Mouse (Mus musculus): ENCODE results near the gene Cebpb. TPM values are rescaled to one million over a fixed set of nuclear protein-coding genes. Genes with fewer than 3 reads are reported as not detected.

Gene Cebpb
- polyA plus RNA-seq, 1 experiment from 2014 or later: 4.2 TPM

DNA sequence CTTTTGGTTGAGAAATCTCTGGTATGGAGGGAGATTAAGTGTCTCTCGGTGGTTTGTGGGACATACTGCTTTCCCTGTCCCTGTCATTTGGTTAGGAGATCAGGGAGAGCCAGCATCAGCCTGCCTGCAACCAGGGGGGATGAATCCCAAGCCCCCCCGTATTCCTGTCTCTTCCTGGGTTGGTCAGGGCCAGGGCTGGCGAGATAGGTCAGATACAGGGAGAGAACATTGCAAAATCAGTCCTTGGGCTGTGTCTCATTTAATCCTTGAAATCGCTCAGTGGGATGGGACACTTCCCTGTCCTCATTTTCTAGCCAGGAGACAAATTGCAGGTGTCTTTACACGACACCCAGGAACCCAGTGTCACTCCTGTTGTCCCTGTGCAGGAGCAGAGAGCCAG lies 11.3 kb downstream of the Cebpb start:
- Histone ChIP-seq H3K27me3 (ENCODE audit: insufficient read depth, poor library complexity, severe bottlenecking) (peaks cover 8% of the 10 kb centered on the region), H3K36me3 (no peaks in the 10 kb centered on the region), H3K27ac (no peak overlapping the region), H3K4me1 (peaks cover 24% of the 10 kb centered on the region), H3K4me3 (no peak overlapping the region), H3K9me3 (no peaks in the 10 kb centered on the region)
- no peak for DNase-seq (ENCODE audit: low spot score)
- WGBS: 69% methylated on average over 5 of the region's 5 CpGs

GRCm38 (mm10) chr2:167701472-167701871 lies 12.8 kb downstream of the Cebpb start:
- no peak overlapping the region for H3K4me3 ChIP-seq
- no peaks in the 10 kb centered on the region for H3K9me3 ChIP-seq
- DNase-seq (ENCODE audit: low spot score): no peak
- 75% methylated on average over 5 of the region's 5 CpGs for WGBS
- H3K27ac ChIP-seq: peak overlapping the region; percentile 2; the same call in 1 of the 2 replicates
- H3K27me3 ChIP-seq (ENCODE audit: insufficient read depth, poor library complexity, severe bottlenecking): peaks cover 18% of the 10 kb centered on the region
- peaks cover 31% of the 10 kb centered on the region for H3K4me1 ChIP-seq
- no peaks in the 10 kb centered on the region for H3K36me3 ChIP-seq

- no peak for DNase-seq (ENCODE audit: low spot score)
These were observed 13.4 kb downstream of the Cebpb start for GRCm38 (mm10) chr2:167702126-167702525.

GRCm38 (mm10) chr2:167704409-167704808 lies 15.7 kb downstream of the Cebpb start:
- no peaks in the 10 kb centered on the region for H3K9me3 ChIP-seq
- H3K4me3 ChIP-seq: no peak overlapping the region
- H3K4me1 ChIP-seq: peaks cover 35% of the 10 kb centered on the region
- DNase-seq (ENCODE audit: low spot score): no peak
- 0 out of 2 replicates have a peak overlapping the region, but pooled peaks have one; percentile 22 for H3K27ac ChIP-seq
- H3K36me3 ChIP-seq: no peaks in the 10 kb centered on the region
- WGBS: 78% methylated on average over 4 of the region's 4 CpGs
- H3K27me3 ChIP-seq (ENCODE audit: insufficient read depth, poor library complexity, severe bottlenecking): peaks cover 33% of the 10 kb centered on the region

More at GRCm38 (mm10) chr2:167702126-167702525, 13.4 kb downstream of the Cebpb start:
- Histone ChIP-seq H3K9me3 (no peaks in the 10 kb centered on the region), H3K27ac (peak overlapping the region; percentile 2; the same call in 1 of the 2 replicates), H3K36me3 (no peaks in the 10 kb centered on the region), H3K4me3 (no peak overlapping the region), H3K27me3 (ENCODE audit: insufficient read depth, poor library complexity, severe bottlenecking) (peaks cover 20% of the 10 kb centered on the region), H3K4me1 (peaks cover 32% of the 10 kb centered on the region)
- 74% methylated on average over 6 of the region's 6 CpGs for WGBS

- WGBS: 74% methylated on average over 11 of the region's 11 CpGs
- Histone ChIP-seq H3K27ac (peak overlapping the region; percentile 52), H3K4me3 (no peak overlapping the region)
These were observed 17.6 kb downstream of the Cebpb start for GRCm38 (mm10) chr2:167706183-167706939.

DNA sequence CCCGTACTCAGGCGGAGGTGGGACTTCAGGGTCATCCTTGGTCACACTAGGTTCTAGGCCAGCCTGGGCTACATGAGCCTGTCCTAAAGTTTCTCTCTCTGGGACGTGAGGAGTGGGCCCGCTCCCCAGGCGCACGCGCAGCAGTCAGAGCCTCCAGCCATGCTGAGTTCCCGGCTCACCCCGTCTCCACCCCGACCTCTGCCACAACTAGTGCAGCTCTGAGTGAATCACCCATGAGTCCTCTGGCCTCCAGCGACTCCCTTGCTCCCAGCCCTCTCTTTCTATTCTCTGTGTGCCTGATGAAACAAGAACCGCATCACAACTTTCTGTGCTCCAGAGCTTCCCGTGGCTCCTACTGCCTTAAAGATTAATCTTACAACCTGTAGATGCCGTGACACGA lies 19.7 kb downstream of the Cebpb start:
- Histone ChIP-seq H3K9me3 (no peaks in the 10 kb centered on the region), H3K36me3 (no peaks in the 10 kb centered on the region), H3K27me3 (ENCODE audit: insufficient read depth, poor library complexity, severe bottlenecking) (peaks cover 39% of the 10 kb centered on the region), H3K4me3 (no peak overlapping the region), H3K27ac (no peak overlapping the region), H3K4me1 (peaks cover 42% of the 10 kb centered on the region)
- 57% methylated on average over 15 of the region's 15 CpGs for WGBS
- no peak for DNase-seq (ENCODE audit: low spot score)

More at GRCm38 (mm10) chr2:167706183-167706939, 17.6 kb downstream of the Cebpb start:
- Histone ChIP-seq H3K36me3 (no peaks in the 10 kb centered on the region), H3K27me3 (ENCODE audit: insufficient read depth, poor library complexity, severe bottlenecking) (peaks cover 39% of the 10 kb centered on the region), H3K9me3 (no peaks in the 10 kb centered on the region), H3K4me1 (peaks cover 35% of the 10 kb centered on the region)
- no peak for DNase-seq (ENCODE audit: low spot score)

DNA sequence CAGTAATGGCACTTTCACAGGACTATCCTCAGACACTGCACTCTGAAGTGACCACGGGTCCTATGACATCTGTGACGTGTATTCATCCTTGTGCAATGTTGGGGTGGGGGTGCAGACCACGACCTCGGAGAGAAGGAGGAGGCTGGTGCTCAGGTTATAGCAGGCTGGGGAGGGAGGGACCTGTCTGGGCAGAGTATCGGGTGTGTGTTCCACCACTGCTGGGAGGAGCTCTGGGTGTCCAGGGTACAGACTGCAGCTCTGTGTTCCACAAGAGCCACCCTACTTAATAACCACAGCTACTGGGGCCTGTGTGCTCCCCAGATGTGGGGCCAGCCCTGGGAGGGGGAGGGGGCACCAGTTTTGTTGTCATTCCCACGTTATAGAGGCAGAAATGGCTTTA lies 21.3 kb downstream of the Cebpb start:
- Histone ChIP-seq H3K27me3 (ENCODE audit: insufficient read depth, poor library complexity, severe bottlenecking) (peaks cover 31% of the 10 kb centered on the region), H3K4me1 (peaks cover 38% of the 10 kb centered on the region), H3K36me3 (no peaks in the 10 kb centered on the region), H3K27ac (no peak overlapping the region), H3K9me3 (no peaks in the 10 kb centered on the region), H3K4me3 (no peak overlapping the region)
- 65% methylated on average over 6 of the region's 6 CpGs for WGBS
- DNase-seq (ENCODE audit: low spot score): no peak

DNA sequence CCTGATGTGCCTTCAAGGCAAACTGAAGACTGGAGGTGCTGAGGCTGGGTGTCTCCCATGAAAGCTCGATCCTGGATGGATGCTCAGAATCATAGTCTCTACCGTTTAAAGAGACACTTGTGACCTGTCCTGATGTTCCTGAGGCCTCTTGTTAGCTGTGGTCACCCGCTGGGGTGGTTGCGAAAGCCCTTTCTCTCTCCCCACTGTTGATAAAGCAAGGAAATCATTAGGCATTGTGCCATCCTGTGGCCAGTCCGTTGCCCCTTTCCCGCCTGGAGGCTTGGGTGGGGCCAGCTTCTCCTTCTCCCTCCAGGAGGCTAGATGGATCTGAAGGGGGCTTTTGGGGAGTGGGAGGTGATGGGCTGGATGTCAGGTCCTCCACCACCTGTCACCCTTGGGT lies 21.9 kb downstream of the Cebpb start:
- Histone ChIP-seq H3K27ac (no peak overlapping the region), H3K4me1 (peaks cover 39% of the 10 kb centered on the region), H3K4me3 (no peak overlapping the region), H3K36me3 (no peaks in the 10 kb centered on the region), H3K27me3 (ENCODE audit: insufficient read depth, poor library complexity, severe bottlenecking) (peaks cover 26% of the 10 kb centered on the region), H3K9me3 (no peaks in the 10 kb centered on the region)
- 68% methylated on average over 6 of the region's 6 CpGs for WGBS
- DNase-seq (ENCODE audit: low spot score): no peak

- WGBS: 62% methylated on average over 15 of the region's 23 CpGs
- no peak for DNase-seq (ENCODE audit: low spot score)
- H3K4me1 ChIP-seq: peaks cover 29% of the 10 kb centered on the region
- no peaks in the 10 kb centered on the region for H3K9me3 ChIP-seq
- no peaks in the 10 kb centered on the region for H3K36me3 ChIP-seq
- H3K27ac ChIP-seq: peak overlapping the region; percentile 56
- H3K27me3 ChIP-seq (ENCODE audit: insufficient read depth, poor library complexity, severe bottlenecking): peaks cover 19% of the 10 kb centered on the region; the same call in 1 of the 2 replicates
- H3K4me3 ChIP-seq: 0 out of 2 replicates have a peak overlapping the region, but pooled peaks have one; percentile 6
These were observed 24.4 kb downstream of the Cebpb start for GRCm38 (mm10) chr2:167712872-167713821.

GRCm38 (mm10) chr2:167714298-167714697 lies 25.6 kb downstream of the Cebpb start:
- WGBS: 87% methylated on average over 6 of the region's 6 CpGs
- H3K4me1 ChIP-seq: peaks cover 19% of the 10 kb centered on the region
- H3K9me3 ChIP-seq: no peaks in the 10 kb centered on the region
- peak overlapping the region; percentile 52; the same call in 1 of the 2 replicates for H3K27ac ChIP-seq
- H3K36me3 ChIP-seq: no peaks in the 10 kb centered on the region
- no peak for DNase-seq (ENCODE audit: low spot score)
- H3K4me3 ChIP-seq: no peak overlapping the region
- 0 out of 2 replicates have a peak, but pooled peaks cover 7% of the 10 kb centered on the region for H3K27me3 ChIP-seq (ENCODE audit: insufficient read depth, poor library complexity, severe bottlenecking)

GRCm38 (mm10) chr2:167715008-167715407 lies 26.3 kb downstream of the Cebpb start:
- no peak overlapping the region for H3K4me3 ChIP-seq
- H3K27ac ChIP-seq: peak overlapping the region; percentile 42; the same call in 1 of the 2 replicates
- no peaks in the 10 kb centered on the region for H3K9me3 ChIP-seq
- no peak for DNase-seq (ENCODE audit: low spot score)
- WGBS: 60% methylated on average over 6 of the region's 6 CpGs
- H3K27me3 ChIP-seq (ENCODE audit: insufficient read depth, poor library complexity, severe bottlenecking): peaks cover 9% of the 10 kb centered on the region; the same call in 1 of the 2 replicates
- H3K4me1 ChIP-seq: peaks cover 19% of the 10 kb centered on the region
- no peaks in the 10 kb centered on the region for H3K36me3 ChIP-seq

GRCm38 (mm10) chr2:167717208-167717607 lies 28.5 kb downstream of the Cebpb start:
- 68% methylated on average over 1 of the region's 1 CpGs for WGBS
- Histone ChIP-seq H3K4me3 (no peak overlapping the region), H3K9me3 (no peaks in the 10 kb centered on the region), H3K36me3 (no peaks in the 10 kb centered on the region), H3K27ac (no peak overlapping the region), H3K27me3 (ENCODE audit: insufficient read depth, poor library complexity, severe bottlenecking) (peaks cover 20% of the 10 kb centered on the region), H3K4me1 (peaks cover 23% of the 10 kb centered on the region)
- no peak for DNase-seq (ENCODE audit: low spot score)
